Mouse (Mus musculus): ENCODE data around the gene Rack1.
"Not testable (repeated sequence)": the region's sequence is repeated elsewhere in the genome, so short reads cannot be mapped to it uniquely, and the experiment has no call there.

The Rack1 gene

GRCm38 (mm10) chr11:48818346-48818745 lies 18.2 kb downstream of the Rack1 start:
- DNase-seq (ENCODE audit: low spot score in 2 of 2): peak; percentile 92 to 96

GRCm38 (mm10) chr11:48819614-48820307 lies 19.6 kb downstream of the Rack1 start:
- DNase-seq (ENCODE audit: low spot score in 2 of 2): no peak

GRCm38 (mm10) chr11:48820308-48820674 lies 20.2 kb downstream of the Rack1 start:
- no peak for DNase-seq (ENCODE audit: low spot score in 2 of 2)

- DNase-seq (ENCODE audit: low spot score in 2 of 2): not testable (repeated sequence)
Measured at GRCm38 (mm10) chr11:48821299-48821698, 21.2 kb downstream of the Rack1 start.

- no peak for DNase-seq (ENCODE audit: low spot score in 2 of 2)
Measured at GRCm38 (mm10) chr11:48822768-48823512, 22.8 kb downstream of the Rack1 start.

GRCm38 (mm10) chr11:48823536-48823972 lies 23.4 kb downstream of the Rack1 start:
- DNase-seq (ENCODE audit: low spot score in 2 of 2): peak; percentile 67 to 72

GRCm38 (mm10) chr11:48824311-48824830 lies 24.2 kb downstream of the Rack1 start:
- no peak for DNase-seq (ENCODE audit: low spot score in 2 of 2)

GRCm38 (mm10) chr11:48825979-48826751 lies 26.0 kb downstream of the Rack1 start, which contains the start of the genes Trim7 and Gm12184:
TSS of gene Trim7 (plus strand) at chr11:48826140.
TSS of gene Gm12184 (minus strand) at chr11:48826655.
- not testable (repeated sequence) for DNase-seq (ENCODE audit: low spot score in 2 of 2)

GRCm38 (mm10) chr11:48826752-48827096 lies 26.6 kb downstream of the Rack1 start:
- no peak for DNase-seq (ENCODE audit: low spot score in 2 of 2)

- DNase-seq (ENCODE audit: low spot score in 2 of 2): no peak
Measured at GRCm38 (mm10) chr11:48827926-48828325, 27.8 kb downstream of the Rack1 start.

GRCm38 (mm10) chr11:48830279-48830678 lies 30.1 kb downstream of the Rack1 start:
- DNase-seq (ENCODE audit: low spot score in 2 of 2): no peak

- DNase-seq (ENCODE audit: low spot score in 2 of 2): no peak
Measured at GRCm38 (mm10) chr11:48831273-48831672, 31.1 kb downstream of the Rack1 start.

- DNase-seq (ENCODE audit: low spot score in 2 of 2): no peak
Measured at GRCm38 (mm10) chr11:48833078-48833730, 33.1 kb downstream of the Rack1 start.

GRCm38 (mm10) chr11:48833731-48834639 lies 33.9 kb downstream of the Rack1 start:
- peak; percentile 96 for DNase-seq (ENCODE audit: low spot score in 2 of 2)

- no peak for DNase-seq (ENCODE audit: low spot score in 2 of 2)
Measured at GRCm38 (mm10) chr11:48835923-48836322, 35.8 kb downstream of the Rack1 start.

- DNase-seq (ENCODE audit: low spot score in 2 of 2): no peak
Measured at GRCm38 (mm10) chr11:48836990-48837309, 36.8 kb downstream of the Rack1 start.

GRCm38 (mm10) chr11:48837310-48838180 lies 37.4 kb downstream of the Rack1 start:
- peak; percentile 38 to 58 for DNase-seq (ENCODE audit: low spot score in 2 of 2)

- DNase-seq (ENCODE audit: low spot score in 2 of 2): peak in 1 of 2 experiments; percentile 35
Measured at GRCm38 (mm10) chr11:48838181-48838797, 38.2 kb downstream of the Rack1 start.

Measured in right cerebral cortex, adult 2 months (tissue).